Mouse (Mus musculus) heart, postnatal 0 days (tissue): ENCODE data around the gene Ncln.

Experiments
- CTCF ChIP-seq: IDR thresholded peaks from 2 replicates; pipeline ENCODE4 v1.5.1; 2016; ENCODE audit warnings: antibody characterized with exemption, control low read depth, low read depth
- EP300 ChIP-seq: IDR thresholded peaks from 2 replicates; pipeline ENCODE4 v1.6.1; 2016; ENCODE audit warnings: antibody characterized with exemption, low read depth

DNA sequence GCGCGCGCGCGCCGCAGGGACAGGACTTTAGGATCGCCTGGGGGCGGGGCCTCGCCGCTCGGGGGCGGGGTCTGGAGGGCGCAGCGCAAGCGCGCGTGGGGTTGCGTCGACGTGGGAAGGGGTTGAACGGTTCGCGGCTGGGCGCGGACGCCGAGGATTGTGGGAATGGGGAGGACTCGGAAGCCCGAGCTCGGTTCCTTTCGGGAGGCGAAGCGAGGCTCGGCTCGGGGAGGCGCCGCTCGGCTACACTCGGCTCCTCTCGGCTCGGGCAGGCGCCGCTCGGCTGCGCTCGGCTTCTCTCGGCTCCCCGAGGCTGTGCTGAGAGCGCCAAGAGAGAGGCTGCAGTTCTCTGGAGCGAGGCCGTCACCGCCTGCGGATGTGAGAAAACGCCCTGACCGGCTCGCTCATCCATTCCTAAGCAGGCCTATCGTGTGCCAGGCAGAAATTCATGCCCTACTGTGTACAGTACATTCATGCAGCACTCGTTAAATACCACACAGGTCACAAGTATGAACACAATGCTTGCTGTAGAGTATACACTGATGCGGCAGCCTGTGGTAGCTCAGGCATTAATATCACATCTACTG, 49.1 kb upstream of the Ncln start, which contains the start of gene Gna11:
- TF ChIP-seq CTCF (no peak), EP300 (no peak)
